Mouse (Mus musculus): Measurements from ENCODE around the gene Fars2.

GRCm38 (mm10) chr13:36391936-36392335, 274.7 kb downstream of the Fars2 start:
- TF ChIP-seq CTCF (IDR thresholded peaks at IDR 0.05; ENCODE audit: control insufficient read depth, insufficient read depth, insufficient replicate concordance, low read depth, low read length), result no peak
- no peak for TF ChIP-seq POLR2A (IDR thresholded peaks at IDR 0.05; ENCODE audit: control insufficient read depth, low read depth, low read length)

All from testis, adult 2 months (tissue).